Mouse (Mus musculus): ENCODE results near the gene Vcl.

DNA sequence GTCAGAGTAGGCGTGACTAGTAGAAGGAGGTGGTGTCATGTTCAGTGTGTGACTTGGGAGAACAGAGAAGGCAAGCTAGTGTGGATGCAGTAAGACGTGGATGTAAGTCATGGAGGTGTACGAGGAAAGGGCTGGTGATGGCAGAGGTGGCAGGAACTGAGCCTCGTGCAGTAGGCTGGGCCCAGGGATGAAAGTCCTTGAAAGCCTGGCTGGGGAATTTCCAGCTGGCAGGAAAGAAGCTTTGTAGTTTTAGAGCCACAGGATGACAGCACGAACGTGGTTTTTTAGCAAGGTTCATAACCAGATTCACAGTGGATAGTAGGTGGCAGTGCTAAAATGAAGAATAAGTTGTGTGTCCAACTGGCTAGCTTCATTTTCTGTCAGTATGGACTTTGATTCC is 41.2 kb downstream of the Vcl start:
- TF ChIP-seq POLR2AphosphoS2 (IDR thresholded peaks at IDR 0.05; ENCODE audit: insufficient read length, low read depth): no peak
- TF ChIP-seq E2F4 (IDR thresholded peaks at IDR 0.05; ENCODE audit: insufficient read depth): no peak
- no peak for TF ChIP-seq POLR2A (IDR thresholded peaks at IDR 0.05; ENCODE audit: insufficient read length, low read depth)
- no peak for TF ChIP-seq USF1 (IDR thresholded peaks at IDR 0.05; ENCODE audit: low read depth)
- no peak for TF ChIP-seq TCF3 (IDR thresholded peaks at IDR 0.05; ENCODE audit: insufficient read length, low read depth)
- TF ChIP-seq TCF12 (IDR thresholded peaks at IDR 0.05; ENCODE audit: insufficient read depth, poor library complexity, severe bottlenecking): no peak
- no peak for TF ChIP-seq REST (IDR thresholded peaks at IDR 0.05; ENCODE audit: insufficient read depth, insufficient read length)
- no peak for TF ChIP-seq MAX (IDR thresholded peaks at IDR 0.05; ENCODE audit: low read depth)
- TF ChIP-seq CEBPB (IDR thresholded peaks at IDR 0.05; ENCODE audit: insufficient read depth, poor library complexity, severe bottlenecking): no peak
- TF ChIP-seq MYOD1 (IDR thresholded peaks at IDR 0.05; ENCODE audit: control insufficient read depth in 1 of 3, insufficient read length in 2 of 3, low read depth in 2 of 3): no peak
- no peak for TF ChIP-seq SRF (IDR thresholded peaks at IDR 0.05; ENCODE audit: control insufficient read depth, insufficient read length, low read depth)
- no peak for TF ChIP-seq MYOG (IDR thresholded peaks at IDR 0.05; ENCODE audit: control insufficient read depth in 1 of 3, insufficient read depth in 1 of 3, insufficient read length in 2 of 3, low read depth in 2 of 3)
